Mouse (Mus musculus) frontal cortex, postnatal 14 days (tissue): Measurements from ENCODE around the gene Ppp2r1a.
A peak's percentile ranks its signal among the peaks of the same experiment; 100 is the strongest.

Experiments
- DNase-seq, 2 experiments: peaks; one replicate each; pipeline ENCODE4 v3.0.0; 2022; ENCODE audit warnings: low spot score in 2 of 2

Gene Ppp2r1a

DNA sequence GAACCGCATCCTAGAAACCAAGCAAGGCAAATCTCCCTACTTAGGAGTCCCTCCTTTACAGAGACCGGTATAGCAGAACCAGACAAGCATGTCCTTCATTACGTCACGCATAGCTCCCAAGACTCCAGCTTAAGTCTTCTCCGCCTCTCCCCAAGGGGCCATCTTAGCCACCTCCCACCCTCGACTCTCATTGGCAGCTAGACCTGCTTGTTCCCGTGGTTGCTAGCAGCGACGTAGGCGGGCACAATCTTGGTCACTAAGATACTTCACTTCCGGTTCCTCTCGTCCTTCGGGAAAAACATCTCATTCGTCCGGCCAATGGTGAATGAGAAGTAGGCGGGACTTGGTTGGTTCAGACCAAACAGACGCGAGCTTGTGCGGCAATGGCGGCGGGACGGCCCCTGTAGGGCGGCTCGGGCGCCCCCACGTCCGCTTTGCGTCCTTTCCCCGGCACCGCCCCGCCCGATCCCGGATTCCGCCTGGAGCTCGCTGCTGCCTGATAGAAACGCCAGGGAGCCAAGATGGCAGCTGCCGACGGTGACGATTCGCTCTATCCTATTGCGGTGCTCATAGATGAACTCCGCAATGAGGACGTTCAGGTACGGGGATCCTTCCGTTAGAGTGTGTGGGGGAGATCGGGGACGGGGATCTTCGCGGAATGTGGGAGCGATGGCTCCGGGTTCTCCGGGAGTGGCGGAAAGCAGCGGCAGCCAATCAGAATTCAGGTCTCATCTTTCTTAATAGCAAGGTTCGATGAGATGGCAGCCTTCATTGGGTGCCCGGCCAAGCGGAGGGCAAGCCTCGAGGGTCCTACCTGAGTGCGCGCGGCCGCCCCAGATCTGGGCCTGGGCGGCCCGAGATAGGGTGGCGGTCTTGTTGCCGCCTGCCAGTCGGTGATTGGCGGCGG lies at the start of gene Ppp2r1a:
TSS of gene Ppp2r1a (plus strand) at position 327 of the 907 bp plus-strand sequence.
- DNase-seq: peak; percentile 96 to 100

DNA sequence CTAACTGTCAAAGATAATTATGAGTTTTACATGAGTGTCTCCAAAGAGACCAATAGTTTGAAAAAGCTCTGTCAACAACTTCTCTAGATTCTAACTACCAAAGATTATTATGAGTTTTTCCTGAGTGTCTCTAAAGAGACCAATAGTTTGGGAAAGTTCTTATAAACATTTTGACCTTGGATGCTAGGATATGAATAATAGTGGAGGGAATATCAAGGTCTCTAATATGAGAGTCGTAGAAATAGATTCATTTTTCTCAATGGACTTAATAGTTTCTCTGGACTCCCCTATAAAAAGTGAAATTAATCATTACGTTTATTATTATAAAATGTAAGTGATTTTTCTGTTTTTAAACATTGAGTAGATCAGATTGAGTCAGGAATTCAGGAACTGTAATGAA lies 40.1 kb upstream of the Ppp2r1a start, which contains the start of gene Vmn1r231:
TSS of gene Vmn1r231 (minus strand) at position 101 of the 400 bp plus-strand sequence.
- DNase-seq: no peak

- no peak for DNase-seq
Measured at GRCm38 (mm10) chr17:20919614-20920013, 25.5 kb upstream of the Ppp2r1a start, which contains the start of gene Vmn1r232. Gene Vmn1r232 (minus strand): TSS chr17:20919714.

- DNase-seq: no peak
Measured at GRCm38 (mm10) chr17:20944226-20944625, 885 bp upstream of the Ppp2r1a start.

- no peak for DNase-seq
Measured at GRCm38 (mm10) chr17:20946026-20946565, 985 bp downstream of the Ppp2r1a start.

DNA sequence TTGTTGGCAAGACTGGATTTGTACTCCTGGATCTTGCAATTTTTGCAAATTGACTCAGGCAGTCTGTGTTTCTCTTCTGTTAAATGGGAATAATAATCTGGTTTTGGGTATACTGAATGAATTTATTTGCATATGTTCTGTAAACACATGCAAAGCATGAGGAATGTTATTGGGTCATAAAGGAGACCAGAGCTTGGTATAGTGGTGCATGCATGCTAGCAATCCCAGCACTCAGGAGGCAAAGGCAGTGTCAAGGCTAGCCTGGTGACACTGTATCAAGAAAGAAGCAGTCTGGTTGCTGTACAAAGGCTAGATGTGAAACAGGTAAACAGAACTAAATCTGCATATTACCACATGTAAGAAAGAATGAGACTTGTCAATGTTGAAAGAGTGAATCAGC lies 1.5 kb downstream of the Ppp2r1a start:
- no peak for DNase-seq

DNA sequence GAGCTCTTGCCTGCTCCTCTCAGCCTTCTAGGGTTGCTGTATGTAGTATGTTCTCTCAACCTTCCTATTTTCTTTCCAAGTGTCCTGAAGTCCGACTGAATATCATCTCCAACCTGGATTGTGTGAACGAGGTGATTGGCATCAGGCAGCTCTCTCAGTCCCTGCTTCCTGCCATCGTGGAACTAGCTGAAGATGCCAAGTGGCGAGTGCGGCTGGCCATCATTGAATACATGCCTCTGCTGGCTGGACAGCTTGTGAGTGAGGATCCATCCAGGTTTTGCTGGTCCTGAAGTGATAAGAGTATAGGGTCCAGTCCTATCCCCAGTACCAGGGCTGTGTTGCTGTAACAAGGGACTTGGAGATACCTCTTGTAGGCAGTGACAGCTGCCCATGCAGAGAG lies 15.3 kb downstream of the Ppp2r1a start:
- no peak for DNase-seq

GRCm38 (mm10) chr17:20965421-20965820 lies 20.3 kb downstream of the Ppp2r1a start:
- DNase-seq: no peak

- DNase-seq: no peak
Measured at GRCm38 (mm10) chr17:20966681-20967080, 21.6 kb downstream of the Ppp2r1a start.

DNA sequence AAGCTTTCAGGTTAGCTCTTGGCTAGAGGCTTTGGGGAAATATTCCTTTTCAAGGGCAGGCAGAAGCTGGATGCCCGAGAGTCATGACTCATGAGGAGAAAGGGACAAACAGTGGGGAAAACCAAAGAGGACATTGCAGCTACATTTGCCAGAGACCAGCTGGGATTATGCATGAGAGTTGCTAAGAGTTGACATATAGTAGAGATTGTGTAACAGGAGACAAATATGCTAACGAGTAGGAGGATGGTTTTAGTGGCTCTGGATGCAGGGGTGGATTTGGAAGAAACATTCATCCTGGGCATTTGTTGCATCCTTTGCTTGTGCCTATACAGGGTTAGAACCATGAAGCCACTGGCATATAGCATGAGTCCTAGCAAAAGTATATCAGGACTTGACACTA lies 48.6 kb downstream of the Ppp2r1a start:
- DNase-seq: no peak

DNA sequence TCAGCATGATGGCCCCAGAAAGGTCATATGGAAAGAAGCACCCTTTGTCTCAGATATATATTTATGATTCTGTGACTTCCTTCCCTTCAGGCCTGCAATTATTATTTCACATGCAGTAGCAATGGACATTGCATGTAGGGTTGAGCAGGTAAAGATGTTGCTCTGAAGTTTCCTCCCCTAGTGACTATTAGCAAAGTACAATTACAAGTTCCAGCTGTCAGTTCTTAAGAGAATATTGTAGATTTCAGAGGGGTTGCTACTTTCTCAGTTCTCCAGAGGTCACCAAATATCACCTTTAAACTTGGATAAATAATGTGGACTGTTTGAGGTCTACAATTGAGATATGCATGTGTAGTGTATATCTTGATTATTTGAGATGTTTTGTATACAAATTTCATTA lies 51.3 kb downstream of the Ppp2r1a start, which contains the start of gene Vmn1r233:
TSS of gene Vmn1r233 (minus strand) at position 101 of the 400 bp plus-strand sequence.
- DNase-seq: no peak

- DNase-seq: peak; percentile 83 to 85
Measured at GRCm38 (mm10) chr17:21008382-21009331, 63.5 kb downstream of the Ppp2r1a start, which contains the start of gene Zfp160. Gene Zfp160 (plus strand): TSS chr17:21008903.

- no peak for DNase-seq
Measured at GRCm38 (mm10) chr17:21009726-21010125, 64.6 kb downstream of the Ppp2r1a start.
